In the genomic region with DNA sequence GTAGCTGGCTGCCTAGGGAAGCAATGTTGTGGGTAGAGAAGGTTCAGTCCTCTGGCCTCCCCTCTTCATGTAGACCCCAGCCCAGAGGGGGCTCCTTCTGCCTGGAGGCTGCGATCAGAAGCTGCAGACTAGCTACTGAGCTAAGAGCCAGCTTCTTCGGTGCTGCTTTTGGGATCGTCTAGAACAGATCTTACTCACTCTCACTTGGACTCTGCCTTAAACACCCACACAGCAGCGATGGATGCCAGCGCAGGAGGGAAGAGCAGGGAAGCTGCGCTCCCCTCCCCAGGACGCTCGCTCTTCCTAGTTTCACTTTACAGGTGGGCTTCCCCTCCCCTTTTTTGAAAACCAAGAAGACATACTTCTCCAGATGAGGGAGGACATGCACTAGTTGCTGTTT, we compare ENCODE assay signal across 11 mouse cellular contexts.
DNase-seq lines count a peak whose midpoint lies in the region; ATAC-seq and TF ChIP-seq lines count a peak whose summit lies in the region.
"Had no signal": no experiment of that assay in that cellular context is flagged by ENCODE, and none has a peak within 500 bp of the region (broad histone marks: within the 10 kb centered on the region; RNA-seq: fewer than 3 reads in every experiment).

No protein-coding gene starts in this region.

- no peaks in the 10 kb centered on the region for H3K9me3 ChIP-seq in embryonic facial prominence, embryonic 14.5 days (ENCODE audit: control insufficient read depth, low read length)
- no peaks in the 10 kb centered on the region; the same call in 1 of the 2 replicates for H3K9me3 ChIP-seq in hindbrain, postnatal 0 days (ENCODE audit: low read length)
- H3K9me3 ChIP-seq in liver, postnatal 0 days (ENCODE audit: low read length) = no peaks in the 10 kb centered on the region

- H3K4me1 ChIP-seq in embryonic facial prominence, embryonic 14.5 days (ENCODE audit: control insufficient read depth, insufficient read depth, low read length) = peaks cover 16% of the 10 kb centered on the region
- H3K4me1 ChIP-seq in hindbrain, postnatal 0 days (ENCODE audit: insufficient read depth, low read length) = 0 out of 2 replicates have a peak, but pooled peaks cover 3% of the 10 kb centered on the region
- H3K4me1 ChIP-seq in liver, postnatal 0 days (ENCODE audit: insufficient read depth) = peaks cover 4% of the 10 kb centered on the region

- no peak overlapping the region for H3K9ac ChIP-seq in embryonic facial prominence, embryonic 14.5 days (ENCODE audit: low read depth, low read length)
- no peak overlapping the region for H3K9ac ChIP-seq in hindbrain, postnatal 0 days (replicated peaks; ENCODE audit: low read length)
- H3K9ac ChIP-seq in liver, postnatal 0 days (replicated peaks) = no peak overlapping the region

- ATAC-seq in embryonic facial prominence, embryonic 14.5 days (ENCODE audit: low read depth) = no peak
- no peak for ATAC-seq in hindbrain, postnatal 0 days
- ATAC-seq in liver, postnatal 0 days = no peak

- WGBS in embryonic facial prominence, embryonic 14.5 days = 32% methylated on average over 7 of the region's 8 CpGs
- 56% methylated on average over 8 of the region's 8 CpGs for WGBS in hindbrain, postnatal 0 days
- WGBS in liver, postnatal 0 days (ENCODE audit: insufficient replicate concordance) = 40% methylated on average over 8 of the region's 8 CpGs

- DNase-seq in layer of hippocampus, adult 11-12 months (ENCODE audit: low spot score) = peak; percentile 50
- DNase-seq in layer of hippocampus, adult 9-10 months (ENCODE audit: low spot score) = no peak
- DNase-seq in embryonic facial prominence, embryonic 14.5 days (ENCODE audit: low spot score) = no peak
- DNase-seq in hindbrain, postnatal 0 days (ENCODE audit: low spot score) = no peak
- no peak for DNase-seq in liver, postnatal 0 days
- no peak for DNase-seq in cerebellum, adult 9-11 months
- DNase-seq in adrenal gland, adult 2 months = no peak
- DNase-seq: kidney, postnatal 10 days; lung, postnatal 10 days; thymus, postnatal 36 days had no signal

- peak overlapping the region; percentile 32; the same call in 1 of the 2 replicates for H3K4me2 ChIP-seq in embryonic facial prominence, embryonic 14.5 days (ENCODE audit: low read depth, low read length)
- peak overlapping the region; percentile 8; the same call in 1 of the 2 replicates for H3K4me2 ChIP-seq in hindbrain, postnatal 0 days (ENCODE audit: low read depth, low read length)
- H3K4me2 ChIP-seq in liver, postnatal 0 days (ENCODE audit: low read depth, low read length) = peak overlapping the region; percentile 51

- H3K27ac ChIP-seq in embryonic facial prominence, embryonic 14.5 days (replicated peaks; ENCODE audit: low read depth, low read length) = no peak overlapping the region
- H3K27ac ChIP-seq in hindbrain, postnatal 0 days = no peak overlapping the region
- no peak overlapping the region for H3K27ac ChIP-seq in liver, postnatal 0 days (ENCODE audit: low read depth)

- TF ChIP-seq EP300 in liver, postnatal 0 days (IDR thresholded peaks at IDR 0.05; ENCODE audit: low read depth) = no peak

- no peaks in the 10 kb centered on the region for H3K27me3 ChIP-seq in embryonic facial prominence, embryonic 14.5 days (replicated peaks; ENCODE audit: control insufficient read depth, insufficient read depth, low read length)
- no peaks in the 10 kb centered on the region for H3K27me3 ChIP-seq in hindbrain, postnatal 0 days (ENCODE audit: insufficient read depth, low read length)
- H3K27me3 ChIP-seq in liver, postnatal 0 days (ENCODE audit: insufficient read depth, low read length) = no peaks in the 10 kb centered on the region

- no peaks in the 10 kb centered on the region for H3K36me3 ChIP-seq in embryonic facial prominence, embryonic 14.5 days (ENCODE audit: control insufficient read depth, insufficient read depth, low read length)
- H3K36me3 ChIP-seq in hindbrain, postnatal 0 days (ENCODE audit: insufficient read depth, low read length) = no peaks in the 10 kb centered on the region
- H3K36me3 ChIP-seq in liver, postnatal 0 days (replicated peaks; ENCODE audit: insufficient read depth, low read length) = no peaks in the 10 kb centered on the region

- TF ChIP-seq CTCF in hindbrain, postnatal 0 days (IDR thresholded peaks at IDR 0.05; ENCODE audit: low read depth) = no peak
- no peak for TF ChIP-seq CTCF in liver, postnatal 0 days (IDR thresholded peaks at IDR 0.05; ENCODE audit: low read depth)

- no peak overlapping the region for H3K4me3 ChIP-seq in embryonic facial prominence, embryonic 14.5 days (ENCODE audit: low read depth, low read length)
- H3K4me3 ChIP-seq in hindbrain, postnatal 0 days (ENCODE audit: low read length) = no peak overlapping the region
- H3K4me3 ChIP-seq in liver, postnatal 0 days (ENCODE audit: low read depth, low read length) = no peak overlapping the region
- H3K4me3 ChIP-seq: erythroblast, embryonic 14.5 days had no signal
